Mouse (Mus musculus) liver, adult 2 months (tissue): ENCODE data around the gene Mest. TPM values are rescaled to one million over a fixed set of nuclear protein-coding genes. Genes with fewer than 3 reads are reported as not detected.

Source experiments
- DNase-seq: peaks from one replicate; pipeline ENCODE4 v3.0.0-alpha.2; 2011; ENCODE audit warnings: low read depth, low spot score; ENCODE audit errors: extremely low read depth
- H3K27ac ChIP-seq: fragments of 200-500 bp; replicated peaks from 2 replicates; pipeline ENCODE4 v1.5.1; 2012; ENCODE audit warnings: low read depth, mild to moderate bottlenecking, control low read depth, inconsistent platforms, low read length; ENCODE audit not compliant: insufficient read depth
- H3K27me3 ChIP-seq: fragments of 200-500 bp; 2 replicates; pipeline ENCODE4 v1.6.1; 2012; ENCODE audit warnings: mild to moderate bottlenecking, moderate library complexity, low read length, inconsistent platforms; ENCODE audit not compliant: control insufficient read depth, insufficient read depth
- H3K36me3 ChIP-seq: fragments of 200-500 bp; 2 replicates; pipeline ENCODE4 v1.6.1; 2012; ENCODE audit warnings: low read length, inconsistent platforms; ENCODE audit not compliant: control insufficient read depth, insufficient read depth
- H3K4me1 ChIP-seq: fragments of 200-500 bp; 2 replicates; pipeline ENCODE4 v1.6.1; 2011; ENCODE audit warnings: low read length; ENCODE audit not compliant: control insufficient read depth, insufficient read depth
- H3K4me3 ChIP-seq: fragments of 200-500 bp; 2 replicates; pipeline ENCODE4 v1.5.1; 2011; ENCODE audit warnings: low read depth, mild to moderate bottlenecking, control low read depth, low read length, moderate library complexity; ENCODE audit not compliant: insufficient read depth
- H3K79me2 ChIP-seq: fragments of 200-500 bp; 2 replicates; pipeline ENCODE4 v1.6.1; 2012; ENCODE audit warnings: inconsistent platforms, mild to moderate bottlenecking, low read length, moderate library complexity; ENCODE audit not compliant: control insufficient read depth, insufficient read depth
- H3K9ac ChIP-seq: fragments of 200-500 bp; 2 replicates; pipeline ENCODE4 v1.6.1; 2012; ENCODE audit warnings: low read depth, mild to moderate bottlenecking, control low read depth, inconsistent platforms, low read length
- CTCF ChIP-seq: fragments of 200-500 bp; IDR thresholded peaks from 2 replicates; pipeline ENCODE4 v1.5.1; 2011; ENCODE audit warnings: low read depth, low read length, control low read depth
- POLR2A ChIP-seq: fragments of 200-500 bp; IDR thresholded peaks from 2 replicates; pipeline ENCODE4 v1.6.1; 2011; ENCODE audit warnings: low read length, control low read depth; ENCODE audit not compliant: insufficient read depth; ENCODE audit errors: extremely low read depth
- WGBS: fragments of 180-500 bp; shearing (Covaris S2); methylation state at CpG from one replicate; pipeline ENCODE4 v1.1.7; 2018; 5-methylcytosine and 5-hydroxymethylcytosine counted together
- polyA plus RNA-seq: library from polyadenylated mRNA; depleted of rRNA; stranded (reverse); fragments of >200 nt; gene quantifications from 2 replicates; pipeline ENCODE4 v1.2.3, GENCODE M21; 2012
- total RNA-seq: library from RNA; depleted of rRNA; stranded (reverse); fragments of >200 nt; gene quantifications from 2 replicates; pipeline ENCODE4 v1.2.3, GENCODE M21; 2014

Gene Mest
- total and polyA plus RNA-seq, 2 experiments = 1.9 to 7.1 TPM

DNA sequence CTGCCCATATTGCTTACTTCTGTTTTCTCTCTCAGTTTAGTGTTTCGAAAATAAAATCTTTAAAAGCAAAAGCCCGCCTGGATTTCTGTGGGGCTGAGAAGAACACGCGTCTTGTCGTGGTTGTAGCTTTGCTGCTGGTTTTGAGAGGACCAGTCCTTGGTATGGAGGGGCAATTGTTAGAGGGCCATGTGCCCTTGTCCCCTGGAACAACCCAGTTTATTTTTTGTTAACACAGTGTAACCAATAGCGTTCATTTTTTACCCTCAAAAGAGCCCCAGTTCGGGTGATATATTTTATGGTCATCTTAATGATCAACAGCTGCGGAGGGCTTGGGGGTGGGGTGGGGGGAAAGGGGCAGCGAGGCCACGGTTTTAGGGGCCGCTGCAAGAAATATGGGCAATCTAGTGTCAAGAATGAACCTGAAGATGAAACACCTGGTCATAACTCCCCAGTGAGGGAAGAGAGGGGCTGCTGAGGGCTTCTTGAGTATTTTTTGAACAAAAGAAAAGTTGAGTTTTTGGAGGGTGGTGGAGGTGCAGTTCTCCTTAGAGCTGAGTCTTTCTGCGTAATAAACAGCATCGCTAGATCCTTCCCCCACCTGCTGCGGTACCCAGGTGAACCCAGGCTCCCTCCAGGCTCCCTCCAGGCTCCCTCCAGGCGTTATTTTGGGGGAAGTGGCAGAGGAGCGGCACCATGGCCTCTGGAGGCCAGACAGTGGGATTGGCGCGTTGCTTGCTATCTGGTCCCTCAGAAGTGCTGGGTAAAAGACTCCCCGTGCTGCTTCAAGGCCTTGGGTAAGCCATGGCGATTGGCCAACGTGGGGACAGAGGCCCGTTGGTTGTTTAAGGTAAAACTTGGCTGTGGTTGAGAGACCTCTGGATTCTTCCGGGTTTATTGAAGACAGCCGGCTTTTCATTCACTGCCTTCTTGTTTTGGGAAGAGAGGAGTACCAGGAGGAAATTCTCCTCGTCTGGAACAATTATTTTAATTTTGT lies 12.7 kb upstream of the Mest start:
- no peak for DNase-seq

GRCm38 (mm10) chr6:30711365-30711763 lies 12.0 kb upstream of the Mest start:
- WGBS = 68% methylated on average over 10 of the region's 10 CpGs
- DNase-seq = no peak

More for the DNA sequence above, 12.7 kb upstream of the Mest start:
- Histone ChIP-seq H3K27me3 (no peaks in the 10 kb centered on the region), H3K4me1 (no peaks in the 10 kb centered on the region), H3K4me3 (no peak overlapping the region), H3K79me2 (no peaks in the 10 kb centered on the region), H3K36me3 (no peaks in the 10 kb centered on the region), H3K9ac (no peak overlapping the region), H3K27ac (no peak overlapping the region)
- no peak for TF ChIP-seq POLR2A
- TF ChIP-seq CTCF = no peak
- WGBS = 68% methylated on average over 25 of the region's 25 CpGs

GRCm38 (mm10) chr6:30712484-30712883 lies 10.9 kb upstream of the Mest start:
- DNase-seq = peak; percentile 27

More at GRCm38 (mm10) chr6:30711365-30711763, 12.0 kb upstream of the Mest start:
- TF ChIP-seq POLR2A (no peak), CTCF (no peak)
- Histone ChIP-seq H3K36me3 (no peaks in the 10 kb centered on the region), H3K27me3 (no peaks in the 10 kb centered on the region), H3K79me2 (no peaks in the 10 kb centered on the region), H3K4me1 (no peaks in the 10 kb centered on the region), H3K27ac (no peak overlapping the region), H3K9ac (no peak overlapping the region), H3K4me3 (no peak overlapping the region)

GRCm38 (mm10) chr6:30713455-30713854 lies 9.9 kb upstream of the Mest start:
- no peaks in the 10 kb centered on the region for H3K4me1 ChIP-seq
- H3K9ac ChIP-seq = no peak overlapping the region
- no peak overlapping the region for H3K4me3 ChIP-seq
- DNase-seq = no peak
- WGBS = 75% methylated on average over 6 of the region's 6 CpGs
- H3K79me2 ChIP-seq = no peaks in the 10 kb centered on the region
- TF ChIP-seq CTCF = no peak
- no peak for TF ChIP-seq POLR2A
- H3K36me3 ChIP-seq = no peaks in the 10 kb centered on the region
- peak overlapping the region; percentile 54 for H3K27ac ChIP-seq
- H3K27me3 ChIP-seq = no peaks in the 10 kb centered on the region

More at GRCm38 (mm10) chr6:30712484-30712883, 10.9 kb upstream of the Mest start:
- Histone ChIP-seq H3K36me3 (no peaks in the 10 kb centered on the region), H3K9ac (no peak overlapping the region), H3K27me3 (no peaks in the 10 kb centered on the region), H3K4me1 (no peaks in the 10 kb centered on the region), H3K79me2 (no peaks in the 10 kb centered on the region), H3K27ac (peak overlapping the region; percentile 27; the same call in 1 of the 2 replicates), H3K4me3 (no peak overlapping the region)
- WGBS = 66% methylated on average over 7 of the region's 7 CpGs
- TF ChIP-seq CTCF (no peak), POLR2A (no peak)

- H3K79me2 ChIP-seq = no peaks in the 10 kb centered on the region
- H3K4me1 ChIP-seq = no peaks in the 10 kb centered on the region
- no peak overlapping the region for H3K9ac ChIP-seq
- no peaks in the 10 kb centered on the region for H3K27me3 ChIP-seq
- TF ChIP-seq POLR2A = no peak
- TF ChIP-seq CTCF = no peak
- H3K36me3 ChIP-seq = no peaks in the 10 kb centered on the region
- no peak for DNase-seq
- 79% methylated on average over 11 of the region's 11 CpGs for WGBS
- H3K4me3 ChIP-seq = no peak overlapping the region
- H3K27ac ChIP-seq = peak overlapping the region; percentile 54
These were observed 9.5 kb upstream of the Mest start for GRCm38 (mm10) chr6:30713896-30714295.

- no peaks in the 10 kb centered on the region for H3K27me3 ChIP-seq
- TF ChIP-seq CTCF = no peak
- TF ChIP-seq POLR2A = no peak
- no peak overlapping the region for H3K4me3 ChIP-seq
- WGBS = 91% methylated on average over 5 of the region's 5 CpGs
- no peak overlapping the region for H3K9ac ChIP-seq
- no peaks in the 10 kb centered on the region for H3K79me2 ChIP-seq
- no peaks in the 10 kb centered on the region for H3K4me1 ChIP-seq
- no peak for DNase-seq
- H3K36me3 ChIP-seq = no peaks in the 10 kb centered on the region
- H3K27ac ChIP-seq = no peak overlapping the region
These were observed 8.4 kb upstream of the Mest start for GRCm38 (mm10) chr6:30714891-30715471.
